Mouse (Mus musculus): ENCODE results near the gene Ccl9. TPM values are rescaled to one million over a fixed set of nuclear protein-coding genes. Genes with fewer than 3 reads are reported as not detected.
A peak's percentile ranks its signal among the peaks of the same experiment; 100 is the strongest.

The Ccl9 gene
- polyA plus RNA-seq, 1 experiment = 3.4 TPM

- no peak for TF ChIP-seq POLR2A (IDR thresholded peaks at IDR 0.05; ENCODE audit: low read depth, low read length)
- TF ChIP-seq CTCF (IDR thresholded peaks at IDR 0.05; ENCODE audit: borderline replicate concordance, insufficient read depth, low read length) = no peak
- Histone ChIP-seq H3K27ac (ENCODE audit: insufficient read depth, low read length) (peak overlapping the region; percentile 61), H3K4me1 (ENCODE audit: control insufficient read depth, insufficient read depth, low read length) (peaks cover 20% of the 10 kb centered on the region), H3K4me3 (ENCODE audit: insufficient read depth, low read length) (no peak overlapping the region)
Measured at GRCm38 (mm10) chr11:83582626-83583449, 4.4 kb upstream of the Ccl9 start.

- peak overlapping the region; percentile 61; the same call in 1 of the 2 replicates for H3K27ac ChIP-seq (ENCODE audit: insufficient read depth, low read length)
- TF ChIP-seq CTCF (IDR thresholded peaks at IDR 0.05; ENCODE audit: borderline replicate concordance, insufficient read depth, low read length) = no peak
- TF ChIP-seq POLR2A (IDR thresholded peaks at IDR 0.05; ENCODE audit: low read depth, low read length) = no peak
- H3K4me3 ChIP-seq (ENCODE audit: insufficient read depth, low read length) = no peak overlapping the region
- peaks cover 20% of the 10 kb centered on the region for H3K4me1 ChIP-seq (ENCODE audit: control insufficient read depth, insufficient read depth, low read length)
Measured at GRCm38 (mm10) chr11:83581626-83582610, 3.5 kb upstream of the Ccl9 start.

DNA sequence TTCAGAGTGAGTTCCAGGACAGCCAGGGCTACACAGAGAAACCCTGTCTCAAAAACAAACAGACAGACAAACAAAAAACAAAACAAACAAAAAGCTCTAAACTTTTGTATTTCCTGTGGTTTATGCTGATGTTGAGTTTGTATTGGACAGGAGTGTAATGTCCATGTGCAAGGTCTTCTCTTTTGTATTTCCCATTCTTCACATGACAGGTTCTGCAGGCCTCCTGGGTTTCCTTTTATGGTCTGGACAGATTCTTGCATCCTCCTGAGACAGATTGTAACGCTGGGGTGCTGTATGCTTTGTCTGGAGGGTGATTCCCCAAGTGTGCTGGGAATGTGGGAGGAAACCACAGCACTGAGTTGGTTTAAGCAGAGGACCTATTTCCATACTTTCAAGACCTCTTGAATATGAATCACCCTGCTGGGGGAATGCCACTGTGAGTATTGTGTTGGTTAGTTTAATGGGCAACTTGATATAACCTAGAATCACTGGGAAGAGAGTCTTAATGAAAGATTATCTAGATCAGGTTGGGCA, 2.3 kb upstream of the Ccl9 start:
- Histone ChIP-seq H3K4me1 (ENCODE audit: control insufficient read depth, insufficient read depth, low read length) (peaks cover 20% of the 10 kb centered on the region), H3K4me3 (ENCODE audit: insufficient read depth, low read length) (no peak overlapping the region), H3K27ac (ENCODE audit: insufficient read depth, low read length) (peak overlapping the region; percentile 69; the same call in 1 of the 2 replicates)
- no peak for TF ChIP-seq POLR2A (IDR thresholded peaks at IDR 0.05; ENCODE audit: low read depth, low read length)
- TF ChIP-seq CTCF (IDR thresholded peaks at IDR 0.05; ENCODE audit: borderline replicate concordance, insufficient read depth, low read length) = no peak

DNA sequence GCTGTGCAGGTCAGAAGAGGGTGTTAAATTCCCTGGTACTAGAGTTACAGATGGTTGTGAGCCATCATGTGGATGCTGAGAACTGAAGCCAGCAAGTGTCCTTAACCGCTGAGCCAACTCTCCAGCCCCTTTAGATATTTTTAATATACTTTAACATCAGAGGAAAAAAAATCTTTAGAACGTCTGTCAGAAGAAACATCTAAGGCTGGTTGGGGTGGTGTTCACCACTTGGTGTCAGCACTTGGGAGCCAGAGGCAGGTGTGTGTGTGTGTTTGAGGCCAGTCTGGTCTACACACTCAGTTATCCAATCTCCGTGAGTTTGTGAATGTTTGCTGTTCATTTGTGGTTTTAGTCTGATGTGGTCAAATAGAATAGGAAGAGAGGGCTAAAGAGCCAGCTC, 563 bp upstream of the Ccl9 start:
- Histone ChIP-seq H3K4me1 (ENCODE audit: control insufficient read depth, insufficient read depth, low read length) (peaks cover 19% of the 10 kb centered on the region), H3K4me3 (ENCODE audit: insufficient read depth, low read length) (no peak overlapping the region), H3K27ac (ENCODE audit: insufficient read depth, low read length) (no peak overlapping the region)
- TF ChIP-seq POLR2A (IDR thresholded peaks at IDR 0.05; ENCODE audit: low read depth, low read length) (no peak), CTCF (IDR thresholded peaks at IDR 0.05; ENCODE audit: borderline replicate concordance, insufficient read depth, low read length) (no peak)

- Histone ChIP-seq H3K27ac (ENCODE audit: insufficient read depth, low read length) (peak overlapping the region; percentile 92), H3K4me3 (ENCODE audit: insufficient read depth, low read length) (no peak overlapping the region), H3K4me1 (ENCODE audit: control insufficient read depth, insufficient read depth, low read length) (peaks cover 10% of the 10 kb centered on the region)
- TF ChIP-seq CTCF (IDR thresholded peaks at IDR 0.05; ENCODE audit: borderline replicate concordance, insufficient read depth, low read length) (no peak), POLR2A (IDR thresholded peaks at IDR 0.05; ENCODE audit: low read depth, low read length) (no peak)
Measured at GRCm38 (mm10) chr11:83576927-83577555, 1.4 kb downstream of the Ccl9 start.

DNA sequence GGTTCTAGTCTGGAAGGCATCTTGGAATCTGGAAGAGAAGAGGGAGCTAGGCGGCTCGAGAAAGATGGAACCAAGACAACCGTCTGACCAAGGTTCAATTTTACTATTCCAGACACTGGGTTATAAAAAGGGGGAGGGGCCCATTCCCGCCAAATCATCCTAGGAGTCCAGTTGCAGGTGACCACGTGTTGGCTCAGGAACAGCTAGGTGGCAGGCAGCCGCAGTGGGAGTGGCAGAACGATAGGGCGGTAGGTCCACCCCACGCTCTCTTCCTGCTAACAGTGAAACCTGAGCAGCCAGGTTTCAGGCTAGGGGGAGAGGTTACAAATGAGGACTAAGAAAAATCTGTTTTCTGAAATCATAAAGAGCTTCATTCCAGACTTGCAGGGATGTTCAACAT, 5.6 kb downstream of the Ccl9 start:
- TF ChIP-seq CTCF (IDR thresholded peaks at IDR 0.05; ENCODE audit: borderline replicate concordance, insufficient read depth, low read length) (no peak), POLR2A (IDR thresholded peaks at IDR 0.05; ENCODE audit: low read depth, low read length) (no peak)
- H3K4me3 ChIP-seq (ENCODE audit: insufficient read depth, low read length) = no peak overlapping the region
- H3K27ac ChIP-seq (ENCODE audit: insufficient read depth, low read length) = no peak overlapping the region
- H3K4me1 ChIP-seq (ENCODE audit: control insufficient read depth, insufficient read depth, low read length) = no peaks in the 10 kb centered on the region; the same call in 1 of the 2 replicates

DNA sequence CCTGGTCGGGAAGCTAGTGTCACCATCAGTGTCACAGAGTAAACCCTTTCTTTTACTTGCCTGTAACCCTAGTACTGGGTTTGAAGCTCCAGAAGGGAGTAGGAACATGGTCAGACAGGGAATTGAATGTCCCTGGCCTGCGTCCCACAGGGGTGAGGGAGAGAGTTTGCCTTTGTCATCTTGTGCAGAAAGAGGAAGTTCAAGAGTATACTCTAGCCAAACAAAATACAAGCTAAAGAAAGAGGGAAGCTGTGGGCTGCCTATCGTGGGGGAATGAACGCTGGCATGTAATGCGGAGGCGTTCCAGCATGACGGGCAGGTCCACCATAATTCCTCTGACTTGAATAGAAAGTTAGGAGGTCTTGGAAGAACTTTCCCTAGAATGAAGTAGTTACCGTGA, 6.2 kb downstream of the Ccl9 start:
- no peak for TF ChIP-seq POLR2A (IDR thresholded peaks at IDR 0.05; ENCODE audit: low read depth, low read length)
- TF ChIP-seq CTCF (IDR thresholded peaks at IDR 0.05; ENCODE audit: borderline replicate concordance, insufficient read depth, low read length) = no peak
- Histone ChIP-seq H3K4me3 (ENCODE audit: insufficient read depth, low read length) (no peak overlapping the region), H3K27ac (ENCODE audit: insufficient read depth, low read length) (no peak overlapping the region), H3K4me1 (ENCODE audit: control insufficient read depth, insufficient read depth, low read length) (no peaks in the 10 kb centered on the region; the same call in 1 of the 2 replicates)

DNA sequence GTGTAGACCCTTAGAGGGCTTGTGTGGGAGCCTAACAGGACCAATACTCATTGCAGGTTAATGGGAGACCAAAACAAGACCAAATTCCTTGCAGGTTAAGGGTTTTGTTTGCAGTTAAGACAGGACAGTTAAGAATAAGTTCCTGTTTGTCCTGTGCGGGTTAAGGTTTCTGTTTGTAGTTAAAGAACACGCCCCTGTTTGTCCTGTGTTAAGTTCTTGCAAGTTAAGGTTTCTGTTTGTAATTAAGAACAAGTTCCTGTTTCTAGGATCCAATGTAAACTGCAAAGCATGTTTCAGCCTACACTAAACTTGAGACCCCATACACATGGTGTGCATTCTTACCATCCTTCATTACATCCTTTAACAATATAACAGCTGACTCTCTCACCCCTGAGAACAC, 8.2 kb downstream of the Ccl9 start:
- Histone ChIP-seq H3K4me3 (ENCODE audit: insufficient read depth, low read length) (no peak overlapping the region), H3K4me1 (ENCODE audit: control insufficient read depth, insufficient read depth, low read length) (no peaks in the 10 kb centered on the region; the same call in 1 of the 2 replicates)
- TF ChIP-seq POLR2A (IDR thresholded peaks at IDR 0.05; ENCODE audit: low read depth, low read length) (no peak), CTCF (IDR thresholded peaks at IDR 0.05; ENCODE audit: borderline replicate concordance, insufficient read depth, low read length) (no peak)

GRCm38 (mm10) chr11:83569249-83569648, 9.2 kb downstream of the Ccl9 start:
- TF ChIP-seq CTCF (IDR thresholded peaks at IDR 0.05; ENCODE audit: borderline replicate concordance, insufficient read depth, low read length) (no peak), POLR2A (IDR thresholded peaks at IDR 0.05; ENCODE audit: low read depth, low read length) (no peak)
- H3K4me3 ChIP-seq (ENCODE audit: insufficient read depth, low read length) = no peak overlapping the region
- no peak overlapping the region for H3K27ac ChIP-seq (ENCODE audit: insufficient read depth, low read length)
- H3K4me1 ChIP-seq (ENCODE audit: control insufficient read depth, insufficient read depth, low read length) = no peaks in the 10 kb centered on the region; the same call in 1 of the 2 replicates

More for the DNA sequence above, 8.2 kb downstream of the Ccl9 start:
- H3K27ac ChIP-seq (ENCODE audit: insufficient read depth, low read length) = no peak overlapping the region

All from embryonic fibroblast, embryonic 13.5 days (primary cell).